Mouse (Mus musculus): ENCODE results near the gene Duox1. TPM values are rescaled to one million over a fixed set of nuclear protein-coding genes. Genes with fewer than 3 reads are reported as not detected.

The Duox1 gene
- polyA plus RNA-seq, 1 experiment, result not detected

DNA sequence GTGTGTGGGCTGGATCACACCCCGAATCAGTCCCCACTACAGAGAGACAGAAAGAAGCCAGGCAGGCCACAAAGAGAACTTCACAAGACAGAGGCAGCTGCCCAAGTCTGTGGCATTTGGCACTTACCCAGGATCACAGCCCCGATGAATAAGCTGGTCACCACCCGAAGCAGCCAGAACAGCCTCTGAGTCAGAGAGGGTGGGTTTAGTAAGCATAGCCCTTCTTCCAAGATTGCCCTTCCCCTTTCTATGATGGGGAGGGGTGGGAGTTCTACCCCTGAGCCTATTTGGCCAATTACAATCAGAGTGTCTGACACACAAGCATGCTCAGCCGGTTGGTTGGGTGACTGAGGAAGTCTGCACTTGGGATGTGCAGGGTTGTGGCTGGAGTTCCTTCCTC is 9.3 kb upstream of the Duox1 start:
- Histone ChIP-seq H3K27me3 (ENCODE audit: control insufficient read depth, insufficient read depth, low read length, poor library complexity, severe bottlenecking) (peaks cover 2% of the 10 kb centered on the region; the same call in 1 of the 2 replicates), H3K27ac (ENCODE audit: insufficient read depth, low read length) (no peak overlapping the region), H3K36me3 (ENCODE audit: control insufficient read depth, insufficient read depth, low read length, poor library complexity, severe bottlenecking) (no peaks in the 10 kb centered on the region), H3K9me3 (replicated peaks; ENCODE audit: control insufficient read depth, insufficient read depth, low read length, poor library complexity, severe bottlenecking) (no peaks in the 10 kb centered on the region), H3K4me3 (ENCODE audit: low read depth, low read length) (no peak overlapping the region), H3K9ac (ENCODE audit: low read depth, poor library complexity, severe bottlenecking) (no peak overlapping the region), H3K4me1 (ENCODE audit: control insufficient read depth, insufficient read depth, low read length) (no peaks in the 10 kb centered on the region)
- TF ChIP-seq POLR2A (IDR thresholded peaks at IDR 0.05; ENCODE audit: insufficient read depth, low read length) (no peak), CTCF (IDR thresholded peaks at IDR 0.05; ENCODE audit: low read depth, low read length) (no peak), EP300 (IDR thresholded peaks at IDR 0.05; ENCODE audit: insufficient read depth, low read depth, low read length) (no peak)

DNA sequence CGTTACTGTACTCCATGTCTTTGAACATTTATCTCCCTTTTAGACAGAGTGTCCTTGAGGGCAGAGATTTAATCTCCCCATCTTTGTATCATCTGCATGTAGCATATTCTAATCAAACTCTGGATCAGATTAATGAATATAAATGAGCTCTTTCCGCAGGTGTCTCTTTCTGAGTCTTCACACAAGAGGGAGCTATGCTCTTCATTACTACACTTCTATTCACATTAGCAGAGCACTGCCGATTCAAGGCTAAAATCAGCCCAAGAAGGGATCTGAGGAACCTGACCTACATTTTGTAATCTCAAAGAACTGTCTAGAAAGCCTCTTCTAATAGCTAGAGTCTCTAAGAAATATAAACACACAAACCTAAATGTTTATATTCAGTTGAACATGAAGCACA is 5.8 kb upstream of the Duox1 start:
- TF ChIP-seq EP300 (IDR thresholded peaks at IDR 0.05; ENCODE audit: insufficient read depth, low read depth, low read length), result no peak
- TF ChIP-seq CTCF (IDR thresholded peaks at IDR 0.05; ENCODE audit: low read depth, low read length), result no peak
- TF ChIP-seq POLR2A (IDR thresholded peaks at IDR 0.05; ENCODE audit: insufficient read depth, low read length), result no peak
- no peak overlapping the region for H3K4me3 ChIP-seq (ENCODE audit: low read depth, low read length)
- no peak overlapping the region for H3K27ac ChIP-seq (ENCODE audit: insufficient read depth, low read length)
- no peaks in the 10 kb centered on the region for H3K9me3 ChIP-seq (replicated peaks; ENCODE audit: control insufficient read depth, insufficient read depth, low read length, poor library complexity, severe bottlenecking)
- H3K36me3 ChIP-seq (ENCODE audit: control insufficient read depth, insufficient read depth, low read length, poor library complexity, severe bottlenecking), result no peaks in the 10 kb centered on the region
- no peaks in the 10 kb centered on the region for H3K4me1 ChIP-seq (ENCODE audit: control insufficient read depth, insufficient read depth, low read length)
- H3K27me3 ChIP-seq (ENCODE audit: control insufficient read depth, insufficient read depth, low read length, poor library complexity, severe bottlenecking), result peaks cover 4% of the 10 kb centered on the region; the same call in 1 of the 2 replicates
- no peak overlapping the region for H3K9ac ChIP-seq (ENCODE audit: low read depth, poor library complexity, severe bottlenecking)

DNA sequence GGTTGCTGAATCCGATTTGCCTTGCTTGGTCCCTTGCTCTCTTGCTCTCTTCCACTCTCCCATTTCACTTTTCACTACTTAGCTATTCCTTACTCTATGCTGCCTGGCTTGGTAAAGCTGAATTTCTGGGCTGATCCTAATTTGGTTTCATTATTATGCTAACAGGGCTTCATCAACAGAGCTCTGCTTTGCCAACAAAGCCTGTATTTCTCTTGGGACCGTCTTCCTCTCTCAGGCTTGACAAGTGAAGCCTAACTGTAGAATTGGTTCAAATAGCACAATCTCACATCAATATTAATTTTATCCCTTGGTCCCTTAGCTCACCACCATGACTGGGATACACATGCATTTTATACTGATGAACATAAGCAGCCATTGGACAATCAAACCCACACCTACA is 3.9 kb upstream of the Duox1 start:
- Histone ChIP-seq H3K27me3 (ENCODE audit: control insufficient read depth, insufficient read depth, low read length, poor library complexity, severe bottlenecking) (peaks cover 4% of the 10 kb centered on the region; the same call in 1 of the 2 replicates), H3K27ac (ENCODE audit: insufficient read depth, low read length) (no peak overlapping the region), H3K9ac (ENCODE audit: low read depth, poor library complexity, severe bottlenecking) (no peak overlapping the region), H3K9me3 (replicated peaks; ENCODE audit: control insufficient read depth, insufficient read depth, low read length, poor library complexity, severe bottlenecking) (no peaks in the 10 kb centered on the region), H3K4me1 (ENCODE audit: control insufficient read depth, insufficient read depth, low read length) (no peaks in the 10 kb centered on the region), H3K4me3 (ENCODE audit: low read depth, low read length) (no peak overlapping the region), H3K36me3 (ENCODE audit: control insufficient read depth, insufficient read depth, low read length, poor library complexity, severe bottlenecking) (no peaks in the 10 kb centered on the region)
- TF ChIP-seq EP300 (IDR thresholded peaks at IDR 0.05; ENCODE audit: insufficient read depth, low read depth, low read length) (no peak), POLR2A (IDR thresholded peaks at IDR 0.05; ENCODE audit: insufficient read depth, low read length) (no peak), CTCF (IDR thresholded peaks at IDR 0.05; ENCODE audit: low read depth, low read length) (no peak)

DNA sequence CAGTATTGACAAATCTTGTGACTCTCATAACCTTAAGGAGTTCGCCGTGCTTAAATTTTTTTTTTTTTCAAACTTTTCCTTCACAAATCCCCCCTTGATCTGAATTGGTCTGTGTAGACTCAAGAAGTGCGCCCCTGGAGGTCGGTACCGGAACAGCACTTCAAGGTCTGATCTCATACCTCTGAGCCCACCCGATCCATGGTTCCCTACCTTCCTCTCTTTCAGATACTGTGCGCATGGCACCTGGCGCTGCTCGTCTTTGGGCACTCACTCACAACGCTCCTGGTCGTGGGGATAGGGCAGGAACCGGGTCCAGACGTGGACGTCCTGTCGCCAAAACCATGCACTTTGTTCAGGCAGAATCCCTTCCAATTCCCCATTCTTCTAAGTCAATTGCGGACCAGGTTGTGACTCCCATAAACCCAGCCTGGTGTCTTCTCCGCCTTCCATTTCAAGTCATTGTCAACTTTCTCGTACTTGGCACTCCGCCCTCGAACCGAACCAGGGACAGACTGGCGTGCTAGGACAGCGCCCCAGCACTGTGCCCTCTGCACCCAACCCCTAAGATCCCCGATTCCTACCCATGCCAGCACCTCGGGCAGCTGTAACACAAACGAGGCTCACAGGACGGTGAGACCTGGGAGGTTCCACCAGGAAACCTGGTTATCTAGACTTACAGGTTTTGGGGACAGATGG is 2.6 kb upstream of the Duox1 start:
- Histone ChIP-seq H3K27ac (ENCODE audit: insufficient read depth, low read length) (no peak overlapping the region), H3K4me1 (ENCODE audit: control insufficient read depth, insufficient read depth, low read length) (no peaks in the 10 kb centered on the region), H3K9ac (ENCODE audit: low read depth, poor library complexity, severe bottlenecking) (no peak overlapping the region), H3K9me3 (replicated peaks; ENCODE audit: control insufficient read depth, insufficient read depth, low read length, poor library complexity, severe bottlenecking) (no peaks in the 10 kb centered on the region), H3K4me3 (ENCODE audit: low read depth, low read length) (peak overlapping the region; percentile 61), H3K36me3 (ENCODE audit: control insufficient read depth, insufficient read depth, low read length, poor library complexity, severe bottlenecking) (no peaks in the 10 kb centered on the region), H3K27me3 (ENCODE audit: control insufficient read depth, insufficient read depth, low read length, poor library complexity, severe bottlenecking) (0 out of 2 replicates have a peak, but pooled peaks cover 2% of the 10 kb centered on the region)
- TF ChIP-seq POLR2A (IDR thresholded peaks at IDR 0.05; ENCODE audit: insufficient read depth, low read length), result no peak
- TF ChIP-seq EP300 (IDR thresholded peaks at IDR 0.05; ENCODE audit: insufficient read depth, low read depth, low read length), result no peak
- TF ChIP-seq CTCF (IDR thresholded peaks at IDR 0.05; ENCODE audit: low read depth, low read length), result peak; percentile 57

DNA sequence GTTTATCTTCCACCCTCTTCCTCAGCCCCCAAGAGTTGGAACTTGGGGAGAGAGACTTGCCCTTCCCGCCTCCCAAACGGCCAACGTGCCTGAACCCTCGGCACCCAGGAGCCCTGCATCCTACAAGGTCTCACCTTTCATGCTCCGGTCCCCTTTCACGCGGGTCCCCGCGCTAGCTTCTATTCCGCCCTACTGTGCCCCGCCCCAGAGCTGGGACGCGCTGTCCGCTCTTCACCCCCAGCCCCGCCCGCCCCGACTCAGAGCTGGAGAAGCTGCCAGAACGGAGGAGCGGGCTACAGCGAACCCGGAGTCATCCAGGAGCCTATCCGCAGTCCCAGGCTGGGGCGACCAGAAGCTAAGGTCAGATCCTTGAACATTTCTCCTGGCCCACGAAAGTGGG is 1.9 kb upstream of the Duox1 start, which contains the start of gene Duoxa1:
Gene Duoxa1, minus strand, starts transcription at position 195 of the 400 bp plus-strand sequence.
- peak within 1 kb of the TSS; percentile 61 for H3K4me3 ChIP-seq (ENCODE audit: low read depth, low read length)
- H3K9ac ChIP-seq (ENCODE audit: low read depth, poor library complexity, severe bottlenecking), result no peak within 1 kb of the TSS
- H3K27ac ChIP-seq (ENCODE audit: insufficient read depth, low read length), result no peak within 1 kb of the TSS
- H3K9me3 ChIP-seq (replicated peaks; ENCODE audit: control insufficient read depth, insufficient read depth, low read length, poor library complexity, severe bottlenecking), result no peaks in the 10 kb centered on the region
- H3K4me1 ChIP-seq (ENCODE audit: control insufficient read depth, insufficient read depth, low read length), result no peaks in the 10 kb centered on the region
- no peaks in the 10 kb centered on the region for H3K36me3 ChIP-seq (ENCODE audit: control insufficient read depth, insufficient read depth, low read length, poor library complexity, severe bottlenecking)
- TF ChIP-seq CTCF (IDR thresholded peaks at IDR 0.05; ENCODE audit: low read depth, low read length), result no peak
- TF ChIP-seq EP300 (IDR thresholded peaks at IDR 0.05; ENCODE audit: insufficient read depth, low read depth, low read length), result no peak
- H3K27me3 ChIP-seq (ENCODE audit: control insufficient read depth, insufficient read depth, low read length, poor library complexity, severe bottlenecking), result 0 out of 2 replicates have a peak, but pooled peaks cover 2% of the 10 kb centered on the region

DNA sequence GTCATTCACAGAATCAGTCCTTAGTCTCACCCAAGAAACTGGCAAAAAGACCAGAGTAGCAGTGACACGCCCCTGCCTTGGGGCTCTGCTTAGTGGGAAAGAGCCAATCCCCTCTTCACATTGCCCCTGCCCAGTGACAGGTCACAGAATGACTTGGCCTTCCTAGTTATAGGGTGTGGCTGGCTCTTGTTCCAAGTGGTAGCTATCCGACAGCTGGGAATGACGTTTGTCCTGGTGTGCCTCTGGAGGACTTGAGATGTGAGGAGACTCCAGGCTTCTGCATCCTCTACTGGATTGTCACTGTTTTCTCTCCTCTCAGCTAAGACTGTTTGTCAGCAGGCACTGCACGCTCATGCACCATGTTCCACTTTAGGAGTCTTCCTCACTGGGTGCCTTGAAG is 1.9 kb downstream of the Duox1 start:
- TF ChIP-seq EP300 (IDR thresholded peaks at IDR 0.05; ENCODE audit: insufficient read depth, low read depth, low read length), result no peak
- TF ChIP-seq CTCF (IDR thresholded peaks at IDR 0.05; ENCODE audit: low read depth, low read length), result no peak
- no peak for TF ChIP-seq POLR2A (IDR thresholded peaks at IDR 0.05; ENCODE audit: insufficient read depth, low read length)
- H3K4me3 ChIP-seq (ENCODE audit: low read depth, low read length), result no peak overlapping the region
- H3K36me3 ChIP-seq (ENCODE audit: control insufficient read depth, insufficient read depth, low read length, poor library complexity, severe bottlenecking), result no peaks in the 10 kb centered on the region
- H3K27ac ChIP-seq (ENCODE audit: insufficient read depth, low read length), result no peak overlapping the region
- no peak overlapping the region for H3K9ac ChIP-seq (ENCODE audit: low read depth, poor library complexity, severe bottlenecking)
- H3K27me3 ChIP-seq (ENCODE audit: control insufficient read depth, insufficient read depth, low read length, poor library complexity, severe bottlenecking), result 0 out of 2 replicates have a peak, but pooled peaks cover 2% of the 10 kb centered on the region
- no peaks in the 10 kb centered on the region for H3K9me3 ChIP-seq (replicated peaks; ENCODE audit: control insufficient read depth, insufficient read depth, low read length, poor library complexity, severe bottlenecking)
- no peaks in the 10 kb centered on the region for H3K4me1 ChIP-seq (ENCODE audit: control insufficient read depth, insufficient read depth, low read length)

All from ES-Bruce4 (cell line).